Mouse (Mus musculus) brain, embryonic 14.5 days (tissue): ENCODE measurements around the gene Kctd3.

ENCODE experiments used
- CTCF ChIP-seq: fragments of 200-500 bp; IDR thresholded peaks from 2 replicates; pipeline ENCODE4 v1.5.1; 2012; ENCODE audit warnings: inconsistent platforms, mild to moderate bottlenecking, moderate library complexity, borderline replicate concordance; ENCODE audit not compliant: insufficient read depth, insufficient read length; ENCODE audit errors: extremely low read depth
- POLR2A ChIP-seq: fragments of 200-500 bp; IDR thresholded peaks from 2 replicates; pipeline ENCODE4 v1.6.1; 2012; ENCODE audit warnings: mild to moderate bottlenecking, inconsistent platforms, borderline replicate concordance; ENCODE audit not compliant: poor library complexity, insufficient read depth, insufficient read length, severe bottlenecking; ENCODE audit errors: extremely low read depth

- TF ChIP-seq CTCF (no peak), POLR2A (no peak)
These were observed 62.3 kb downstream of the Kctd3 start for GRCm38 (mm10) chr1:188945326-188945725.
